Mouse (Mus musculus) CH12.LX (cell line): ENCODE measurements at regions not wholly inside any gene's neighbourhood (a gene's known extent, or its start where the extent isn't known, plus 50 kb on each side); places are given as distances from the start of the nearest gene placed in this dataset.
A peak's percentile ranks its signal among the peaks of the same experiment; 100 is the strongest.

Experiments
- CHD1 ChIP-seq: IDR thresholded peaks from 2 replicates; pipeline ENCODE4 v1.6.1; 2012; ENCODE audit warnings: low read depth, low read length, improper control_type of control experiment, inconsistent platforms
- CTCF ChIP-seq, 2 experiments: IDR thresholded peaks in 1 of 2; conservative IDR thresholded peaks in 1 of 2; 2 replicates each; pipeline ENCODE4 v1.5.1; 2011 to 2012; ENCODE audit warnings: low read depth in 2 of 2, low read length in 2 of 2, improper control_type of control experiment in 1 of 2, inconsistent platforms in 1 of 2, mild to moderate bottlenecking in 1 of 2, moderate library complexity in 1 of 2
- EP300 ChIP-seq: IDR thresholded peaks from 2 replicates; pipeline ENCODE4 v1.6.1; 2011; ENCODE audit warnings: low read length, improper control_type of control experiment
- ETS1 ChIP-seq: conservative IDR thresholded peaks from 2 replicates; pipeline ENCODE4 v1.6.1; 2012; ENCODE audit warnings: low read depth, mild to moderate bottlenecking, inconsistent platforms, low read length, improper control_type of control experiment, moderate library complexity
- MAFK ChIP-seq: IDR thresholded peaks from 2 replicates; pipeline ENCODE4 v1.6.1; 2011; ENCODE audit warnings: low read length, improper control_type of control experiment; ENCODE audit not compliant: insufficient replicate concordance
- MAX ChIP-seq: IDR thresholded peaks from 2 replicates; pipeline ENCODE4 v1.6.1; 2011; ENCODE audit warnings: low read length, improper control_type of control experiment
- MXI1 ChIP-seq: IDR thresholded peaks from 2 replicates; pipeline ENCODE4 v1.6.1; 2011; ENCODE audit warnings: mild to moderate bottlenecking, low read depth, low read length, improper control_type of control experiment
- POLR2A ChIP-seq: IDR thresholded peaks from 2 replicates; pipeline ENCODE4 v1.6.1; 2011; ENCODE audit warnings: low read depth, mild to moderate bottlenecking, improper control_type of control experiment, low read length
- USF2 ChIP-seq: conservative IDR thresholded peaks from 2 replicates; pipeline ENCODE4 v1.6.1; 2011; ENCODE audit warnings: low read depth, low read length, improper control_type of control experiment

DNA sequence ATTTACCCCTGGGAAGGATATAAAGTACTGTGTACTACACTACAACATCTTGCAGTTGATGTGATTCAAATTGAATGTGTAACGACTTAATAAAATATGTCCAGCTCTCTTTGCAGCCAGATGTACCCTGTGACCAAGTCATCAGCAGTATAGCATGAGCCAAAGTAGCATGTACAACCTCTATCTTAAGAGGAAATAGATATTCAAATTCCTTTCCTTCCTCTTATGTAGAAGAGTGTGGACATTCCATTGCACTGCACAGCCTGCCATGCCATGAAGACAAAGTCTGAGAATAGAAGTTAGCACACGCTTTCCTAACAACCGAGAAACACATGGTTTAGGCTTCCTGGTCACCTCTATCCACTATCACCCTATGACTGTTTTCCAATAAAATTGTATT, 79.9 kb upstream of the Itgb1 start:
- TF ChIP-seq CTCF (conservative IDR thresholded peaks at IDR 0.05 in 1 of 2, IDR thresholded peaks at IDR 0.05 in 1 of 2; ENCODE audit: low read depth in 2 of 2, low read length in 2 of 2): no peak
- TF ChIP-seq USF2: no peak
- no peak for TF ChIP-seq ETS1
- TF ChIP-seq CHD1: no peak
- no peak for TF ChIP-seq POLR2A
- no peak for TF ChIP-seq MAFK
- TF ChIP-seq EP300: no peak
- TF ChIP-seq MAX: 0 out of 2 replicates have a peak, but pooled peaks have one; percentile 17
- no peak for TF ChIP-seq MXI1
